Mouse (Mus musculus): ENCODE data around the gene G0s2.

- TF ChIP-seq CTCF (conservative IDR thresholded peaks at IDR 0.05; ENCODE audit: insufficient read depth, insufficient read length, low read depth, low read length): no peak
- TF ChIP-seq POLR2A (IDR thresholded peaks at IDR 0.05; ENCODE audit: low read depth, low read length): no peak
These were observed 9.8 kb downstream of the G0s2 start for GRCm38 (mm10) chr1:193263026-193263907.

Measured in kidney, adult 2 months (tissue).